Mouse (Mus musculus) liver, adult 2 months (tissue): Measurements from ENCODE around the gene Pp2d1.

Experiments
- CTCF ChIP-seq: fragments of 200-500 bp; IDR thresholded peaks from 2 replicates; pipeline ENCODE4 v1.5.1; 2011; ENCODE audit warnings: low read depth, low read length, control low read depth
- POLR2A ChIP-seq: fragments of 200-500 bp; IDR thresholded peaks from 2 replicates; pipeline ENCODE4 v1.6.1; 2011; ENCODE audit warnings: low read length, control low read depth; ENCODE audit not compliant: insufficient read depth; ENCODE audit errors: extremely low read depth

DNA sequence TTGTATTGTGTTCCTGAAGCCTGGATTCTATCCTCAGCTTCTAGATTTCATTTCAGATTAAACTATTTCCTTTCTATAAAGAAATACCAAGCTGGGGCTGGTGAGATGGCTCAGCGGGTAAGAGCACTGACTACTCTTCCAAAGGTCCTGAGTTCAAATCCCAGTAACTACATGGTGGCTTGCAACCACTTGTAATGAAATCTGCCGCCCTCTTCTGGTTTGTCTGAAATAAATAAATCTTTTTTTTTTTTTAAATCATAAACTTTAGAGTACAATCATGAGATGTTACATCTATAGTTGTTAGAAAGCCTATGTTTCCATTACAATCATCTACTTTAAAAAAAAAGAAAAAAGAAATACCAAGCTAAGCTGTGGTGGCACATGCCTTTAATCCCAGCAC, 36.3 kb downstream of the Pp2d1 start:
- TF ChIP-seq CTCF = no peak
- no peak for TF ChIP-seq POLR2A
